Mouse (Mus musculus): ENCODE measurements at regions not wholly inside any gene's neighbourhood (a gene's known extent, or its start where the extent isn't known, plus 50 kb on each side); places are given as distances from the start of the nearest gene placed in this dataset.
"Not testable (repeated sequence)": the region's sequence is repeated elsewhere in the genome, so short reads cannot be mapped to it uniquely, and the experiment has no call there.

GRCm38 (mm10) chr12:18207941-18208340 is 306.4 kb upstream of the 5730507C01Rik start:
- in situ Hi-C loops (cut with MboI; ENCODE audit: low pct_unique_long_range_greater_than_20kb in 1 of 2, low sequenced_read_pairs in 2 of 2, unreplicated experiment in 1 of 2), result not testable (repeated sequence)

- in situ Hi-C loops (cut with MboI; ENCODE audit: low pct_unique_long_range_greater_than_20kb in 1 of 2, low sequenced_read_pairs in 2 of 2, unreplicated experiment in 1 of 2), result not testable (repeated sequence)
Measured at GRCm38 (mm10) chr12:18216432-18216926, 297.8 kb upstream of the 5730507C01Rik start.

- in situ Hi-C loops (cut with MboI; ENCODE audit: low pct_unique_long_range_greater_than_20kb in 1 of 2, low sequenced_read_pairs in 2 of 2, unreplicated experiment in 1 of 2), result no loop called here
Measured at GRCm38 (mm10) chr12:18224516-18224915, 289.8 kb upstream of the 5730507C01Rik start.

- in situ Hi-C loops (cut with MboI; ENCODE audit: low pct_unique_long_range_greater_than_20kb in 1 of 2, low sequenced_read_pairs in 2 of 2, unreplicated experiment in 1 of 2), result loop anchor here (25.0 kb wide), 1 partner anchor 911 kb away; no protein-coding TSS in a partner anchor
Measured at GRCm38 (mm10) chr12:18226691-18227090, 287.6 kb upstream of the 5730507C01Rik start.

GRCm38 (mm10) chr12:18231896-18232295 is 282.4 kb upstream of the 5730507C01Rik start:
- in situ Hi-C loops (cut with MboI; ENCODE audit: low pct_unique_long_range_greater_than_20kb in 1 of 2, low sequenced_read_pairs in 2 of 2, unreplicated experiment in 1 of 2), result loop anchor here (25.0 kb wide), 1 partner anchor 905 kb away; no protein-coding TSS in a partner anchor

- in situ Hi-C loops (cut with MboI; ENCODE audit: low pct_unique_long_range_greater_than_20kb in 1 of 2, low sequenced_read_pairs in 2 of 2, unreplicated experiment in 1 of 2), result loop anchor here (25.0 kb wide), 1 partner anchor 901 kb away; no protein-coding TSS in a partner anchor
Measured at GRCm38 (mm10) chr12:18236330-18236729, 278.0 kb upstream of the 5730507C01Rik start.

- in situ Hi-C loops (cut with MboI; ENCODE audit: low pct_unique_long_range_greater_than_20kb in 1 of 2, low sequenced_read_pairs in 2 of 2, unreplicated experiment in 1 of 2), result loop anchor here (25.0 kb wide), 1 partner anchor 900 kb away; no protein-coding TSS in a partner anchor
Measured at GRCm38 (mm10) chr12:18237549-18237948, 276.8 kb upstream of the 5730507C01Rik start.

Data from mouse embryonic stem cell (cell line).